Mouse (Mus musculus) neural tube, embryonic 15.5 days (tissue): ENCODE measurements around the gene Slc9a1. TPM values are rescaled to one million over a fixed set of nuclear protein-coding genes. Genes with fewer than 3 reads are reported as not detected.

Experiments used
- ATAC-seq: fragments of 200-750 bp; cut with Nextera tagmentation; 2 replicates; pipeline ENCODE4 v1.8.0; 2017; ENCODE audit warnings: mild to moderate bottlenecking, moderate TSS enrichment, moderate library complexity; ENCODE audit not compliant: low FRiP score
- H3K27ac ChIP-seq: fragments of 300-500 bp; sonication (generic); replicated peaks from 2 replicates; pipeline ENCODE4 v1.5.1; 2015; ENCODE audit warnings: mild to moderate bottlenecking, inconsistent platforms
- H3K27me3 ChIP-seq: fragments of 300-500 bp; sonication (generic); replicated peaks from 2 replicates; pipeline ENCODE4 v1.6.1; 2015; ENCODE audit warnings: inconsistent platforms
- H3K36me3 ChIP-seq: fragments of 300-500 bp; sonication (generic); 2 replicates; pipeline ENCODE4 v1.6.1; 2015; ENCODE audit warnings: inconsistent platforms
- H3K4me1 ChIP-seq: fragments of 300-500 bp; sonication (generic); 2 replicates; pipeline ENCODE4 v1.6.1; 2015; ENCODE audit warnings: inconsistent platforms
- H3K4me2 ChIP-seq: fragments of 300-500 bp; sonication (generic); 2 replicates; pipeline ENCODE4 v1.6.1; 2015; ENCODE audit warnings: inconsistent platforms, mild to moderate bottlenecking, moderate library complexity
- H3K4me3 ChIP-seq: fragments of 300-500 bp; sonication (generic); replicated peaks from 2 replicates; pipeline ENCODE4 v1.5.1; 2015; ENCODE audit warnings: mild to moderate bottlenecking, inconsistent platforms
- H3K9ac ChIP-seq: fragments of 300-500 bp; sonication (generic); replicated peaks from 2 replicates; pipeline ENCODE4 v1.6.1; 2015; ENCODE audit warnings: mild to moderate bottlenecking, inconsistent platforms
- H3K9me3 ChIP-seq: fragments of 300-500 bp; sonication (generic); replicated peaks from 2 replicates; pipeline ENCODE4 v1.6.1; 2016; ENCODE audit warnings: inconsistent platforms
- WGBS: fragments of 180-500 bp; shearing (Covaris S2); methylation state at CpG from one replicate; pipeline ENCODE4 v1.1.7; 2015; ENCODE audit warnings: mixed read lengths; 5-methylcytosine and 5-hydroxymethylcytosine counted together
- polyA plus RNA-seq: library from polyadenylated mRNA; unstranded; fragments of >200 nt; fragmentation: Nextera tagmentation; extraction: Ambion mirVana; gene quantifications from 2 replicates; pipeline ENCODE4 v1.2.1, GENCODE M21; 2015

The Slc9a1 gene
- polyA plus RNA-seq, 1 experiment from 2014 or later = 9.9 TPM

DNA sequence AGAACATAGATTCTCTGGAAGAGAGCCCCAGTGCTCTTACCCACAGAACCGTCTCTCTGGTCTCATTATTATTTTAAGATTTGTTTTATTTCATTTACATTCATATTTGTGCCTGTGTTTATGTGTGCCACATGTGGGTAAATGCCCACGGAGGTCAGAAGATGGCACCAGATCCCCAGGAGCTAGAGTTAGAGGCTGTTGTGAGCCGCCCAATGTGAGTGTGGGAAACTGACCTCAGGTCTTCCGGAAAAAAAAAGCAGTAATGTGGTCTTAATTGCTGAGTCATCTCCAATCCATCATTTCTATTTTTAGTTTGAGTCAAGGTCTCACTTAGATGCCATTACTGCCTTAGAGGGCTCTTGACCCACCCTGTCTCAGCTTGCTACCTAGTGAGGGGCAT is 21.9 kb upstream of the Slc9a1 start:
- 73% methylated on average over 4 of the region's 4 CpGs for WGBS
- Histone ChIP-seq H3K9me3 (no peaks in the 10 kb centered on the region), H3K4me1 (no peaks in the 10 kb centered on the region), H3K27ac (no peak overlapping the region), H3K36me3 (no peaks in the 10 kb centered on the region), H3K27me3 (no peaks in the 10 kb centered on the region), H3K4me3 (no peak overlapping the region), H3K4me2 (no peak overlapping the region), H3K9ac (no peak overlapping the region)
- no peak for ATAC-seq

DNA sequence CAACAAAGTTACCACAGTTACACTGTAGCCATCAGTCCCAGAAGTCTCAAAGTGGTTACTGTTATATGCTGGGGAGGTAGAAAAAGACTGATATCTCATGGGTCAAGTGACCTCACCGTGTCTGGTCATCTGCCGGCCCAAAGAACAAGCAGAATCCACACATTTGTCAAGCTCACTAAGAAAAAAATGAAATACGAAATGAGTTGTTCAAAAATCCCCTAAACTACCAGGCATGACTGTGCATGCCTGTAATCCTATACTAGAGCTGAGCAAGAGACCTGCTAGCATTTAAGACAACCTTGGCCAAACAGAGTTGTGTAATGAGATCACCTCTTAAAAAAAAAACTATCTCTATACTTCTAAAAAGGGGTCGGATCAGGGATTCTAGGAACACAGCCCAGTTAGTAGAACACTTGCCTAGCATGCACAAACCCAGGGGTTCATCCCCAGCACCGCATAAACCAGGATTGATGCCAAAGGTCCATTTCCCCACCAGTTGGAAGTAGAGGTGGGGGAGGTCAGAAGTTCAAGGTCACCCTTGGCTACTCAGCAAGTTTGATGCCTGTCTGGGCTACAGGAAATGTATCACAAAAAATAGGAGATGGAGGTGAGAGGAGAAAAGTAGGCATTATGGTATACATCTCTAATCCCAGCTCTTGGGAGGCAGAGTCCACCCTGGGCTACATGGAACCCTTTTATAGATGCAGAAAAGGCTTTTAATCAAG is 21.3 kb upstream of the Slc9a1 start:
- no peak overlapping the region for H3K9ac ChIP-seq
- no peaks in the 10 kb centered on the region for H3K4me1 ChIP-seq

DNA sequence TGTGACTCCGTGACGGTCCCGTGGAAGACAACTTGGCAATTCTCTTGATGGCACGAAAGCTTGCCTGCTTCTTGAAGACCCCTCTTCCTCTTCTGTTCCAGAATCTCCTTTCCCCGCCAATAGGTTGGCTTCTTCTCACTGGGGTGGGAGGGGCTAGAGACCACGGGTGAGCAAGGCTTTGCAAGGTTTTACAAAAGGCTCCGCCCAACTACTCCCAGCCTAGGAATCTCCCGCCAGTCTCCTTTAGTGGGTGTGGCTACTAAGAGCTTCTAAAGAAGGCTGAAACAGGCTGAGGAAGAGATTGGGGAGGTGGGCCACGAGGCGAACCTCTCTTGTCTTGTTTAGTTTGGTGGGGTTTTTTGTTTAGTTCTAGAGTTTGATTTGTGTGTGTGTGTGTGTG is 16.7 kb upstream of the Slc9a1 start:
- Histone ChIP-seq H3K4me2 (no peak overlapping the region), H3K27me3 (no peaks in the 10 kb centered on the region), H3K9ac (no peak overlapping the region), H3K36me3 (no peaks in the 10 kb centered on the region), H3K4me1 (no peaks in the 10 kb centered on the region), H3K4me3 (no peak overlapping the region), H3K27ac (no peak overlapping the region), H3K9me3 (no peaks in the 10 kb centered on the region)
- no peak for ATAC-seq
- WGBS = 75% methylated on average over 10 of the region's 10 CpGs

More for the DNA sequence above, 21.3 kb upstream of the Slc9a1 start:
- H3K36me3 ChIP-seq = no peaks in the 10 kb centered on the region
- H3K27me3 ChIP-seq = no peaks in the 10 kb centered on the region
- H3K4me2 ChIP-seq = no peak overlapping the region
- no peaks in the 10 kb centered on the region for H3K9me3 ChIP-seq
- H3K27ac ChIP-seq = no peak overlapping the region
- no peak overlapping the region for H3K4me3 ChIP-seq
- WGBS = 83% methylated on average over 5 of the region's 5 CpGs
- ATAC-seq = no peak

DNA sequence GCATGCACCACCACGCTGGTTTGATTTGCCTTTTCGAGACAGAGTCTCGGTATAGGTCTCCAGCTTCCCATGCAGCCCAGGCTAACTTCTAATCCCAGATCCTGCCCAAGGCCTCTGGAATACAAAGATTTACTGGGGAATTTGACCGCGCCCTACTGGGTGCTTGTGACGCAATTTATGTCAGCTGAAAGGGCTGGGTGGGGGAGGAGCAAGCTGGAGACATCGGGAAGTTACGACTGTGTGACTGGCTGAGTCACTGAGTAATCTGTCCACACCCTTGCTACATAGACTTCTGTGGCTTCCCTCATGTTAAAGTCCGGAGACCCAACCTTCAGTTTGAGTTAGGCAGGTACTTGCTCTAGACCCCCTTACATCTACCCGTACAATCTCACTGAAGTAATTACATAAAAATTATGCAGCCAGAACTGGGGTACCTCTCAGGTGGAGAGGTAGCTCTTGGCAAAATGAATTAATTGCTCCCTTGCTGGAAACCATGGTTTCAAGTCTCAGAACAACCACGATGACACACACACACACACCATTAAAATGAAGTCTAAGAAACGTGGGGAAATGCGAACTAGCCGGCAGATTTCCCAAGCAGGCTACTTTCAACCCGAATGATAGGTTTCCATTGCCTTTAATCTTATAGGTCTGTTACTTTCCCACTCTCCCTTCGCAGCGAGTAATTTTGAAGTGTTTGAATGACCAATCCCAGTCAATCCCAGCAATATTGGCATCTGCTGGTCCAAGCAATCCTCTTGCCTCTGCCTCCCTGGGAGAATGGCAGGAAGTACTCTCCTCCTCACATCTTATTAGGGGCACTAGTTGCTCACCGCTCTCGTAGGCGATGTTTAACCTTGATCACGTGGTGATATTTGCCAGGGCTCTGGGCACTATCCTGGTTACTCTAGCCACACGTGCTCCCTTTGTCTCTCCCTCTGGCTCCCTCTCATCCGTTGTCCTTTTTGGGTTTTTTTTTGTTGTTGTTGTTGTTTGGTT is 15.8 kb upstream of the Slc9a1 start, which contains the start of gene Wdtc1:
TSS of gene Wdtc1 (minus strand) at position 115 of the 999 bp plus-strand sequence.
- Histone ChIP-seq H3K27ac (no peak within 1 kb of the TSS), H3K9me3 (no peaks in the 10 kb centered on the region), H3K4me2 (no peak within 1 kb of the TSS), H3K4me3 (no peak within 1 kb of the TSS), H3K36me3 (no peaks in the 10 kb centered on the region), H3K27me3 (no peaks in the 10 kb centered on the region), H3K9ac (no peak within 1 kb of the TSS), H3K4me1 (no peaks in the 10 kb centered on the region)
- WGBS = 89% methylated on average over 23 of the region's 23 CpGs
- no peak for ATAC-seq

DNA sequence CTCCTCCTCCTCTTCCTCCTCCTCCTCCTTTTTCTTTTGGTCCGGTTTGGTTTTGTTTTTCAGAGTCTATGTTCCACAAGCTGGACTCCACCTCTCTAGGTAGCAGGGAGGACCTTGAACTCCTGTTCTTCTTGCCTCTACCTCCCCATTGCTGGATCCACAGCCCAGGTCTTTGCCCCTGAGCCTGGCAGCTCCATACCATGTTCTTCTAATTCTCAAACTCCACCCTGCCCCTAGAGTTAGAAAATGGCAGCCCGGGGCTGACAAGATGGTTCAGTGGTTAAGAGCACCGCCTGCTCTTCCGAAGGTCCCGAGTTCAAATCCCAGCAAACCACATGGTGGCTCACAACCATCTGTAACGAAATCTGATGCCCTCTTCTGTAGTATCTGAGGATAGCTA is 14.9 kb upstream of the Slc9a1 start:
- H3K27me3 ChIP-seq = no peaks in the 10 kb centered on the region
- H3K36me3 ChIP-seq = no peaks in the 10 kb centered on the region
- no peaks in the 10 kb centered on the region for H3K4me1 ChIP-seq
- WGBS = 92% methylated on average over 6 of the region's 6 CpGs
- H3K9ac ChIP-seq = no peak overlapping the region
- H3K4me2 ChIP-seq = no peak overlapping the region
- no peak overlapping the region for H3K27ac ChIP-seq
- no peaks in the 10 kb centered on the region for H3K9me3 ChIP-seq
- ATAC-seq = no peak
- H3K4me3 ChIP-seq = no peak overlapping the region

DNA sequence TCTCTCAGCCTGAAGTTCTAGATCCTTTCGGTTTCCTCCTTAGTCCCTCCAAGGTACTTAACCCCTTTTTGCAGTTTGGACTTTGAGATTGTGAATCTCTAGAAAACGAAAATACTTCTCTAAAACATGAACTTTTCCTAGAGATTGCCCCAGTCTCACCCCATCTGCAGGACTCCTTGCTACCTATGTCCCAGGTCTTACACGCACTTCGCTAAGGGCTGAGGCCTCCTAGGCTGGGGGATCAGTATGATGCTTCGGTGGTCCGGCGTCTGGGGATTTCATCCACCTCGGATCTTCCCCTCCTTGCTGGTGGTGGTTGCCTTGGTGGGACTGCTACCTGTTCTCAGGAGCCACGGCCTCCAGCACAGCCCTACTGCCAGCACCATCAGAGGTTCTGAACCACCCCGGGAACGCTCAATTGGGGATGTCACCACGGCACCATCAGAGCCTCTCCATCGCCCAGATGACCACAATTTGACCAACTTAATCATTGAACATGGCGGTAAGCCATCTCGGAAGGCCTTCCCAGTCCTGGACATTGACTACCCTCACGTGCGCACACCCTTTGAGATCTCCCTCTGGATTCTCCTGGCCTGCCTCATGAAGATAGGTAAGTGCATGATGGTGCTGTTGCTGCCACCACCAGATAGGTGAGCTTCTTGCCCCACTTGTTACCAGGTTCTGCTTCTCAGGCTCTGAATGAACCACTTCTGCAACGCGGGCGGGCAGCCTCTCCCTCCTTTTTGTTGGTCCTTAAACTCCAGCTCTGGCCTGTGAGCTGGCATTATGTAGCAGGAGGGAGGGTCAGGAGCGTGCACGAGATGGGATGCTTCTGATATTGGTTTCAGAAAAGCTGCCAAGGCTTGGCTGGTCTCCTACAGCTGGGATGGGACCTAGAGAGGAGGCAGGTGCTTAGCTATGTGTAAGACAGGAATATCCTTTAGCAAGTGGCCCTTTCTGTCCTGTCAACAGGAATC is 1.1 kb downstream of the Slc9a1 start:
- Histone ChIP-seq H3K4me3 (peak overlapping the region; percentile 82), H3K27ac (peak overlapping the region; percentile 90), H3K36me3 (no peaks in the 10 kb centered on the region), H3K9me3 (no peaks in the 10 kb centered on the region), H3K4me1 (peaks cover 45% of the 10 kb centered on the region), H3K4me2 (peak overlapping the region; percentile 66), H3K27me3 (no peaks in the 10 kb centered on the region), H3K9ac (peak overlapping the region; percentile 92)
- no peak for ATAC-seq
- WGBS = 68% methylated on average over 22 of the region's 22 CpGs

DNA sequence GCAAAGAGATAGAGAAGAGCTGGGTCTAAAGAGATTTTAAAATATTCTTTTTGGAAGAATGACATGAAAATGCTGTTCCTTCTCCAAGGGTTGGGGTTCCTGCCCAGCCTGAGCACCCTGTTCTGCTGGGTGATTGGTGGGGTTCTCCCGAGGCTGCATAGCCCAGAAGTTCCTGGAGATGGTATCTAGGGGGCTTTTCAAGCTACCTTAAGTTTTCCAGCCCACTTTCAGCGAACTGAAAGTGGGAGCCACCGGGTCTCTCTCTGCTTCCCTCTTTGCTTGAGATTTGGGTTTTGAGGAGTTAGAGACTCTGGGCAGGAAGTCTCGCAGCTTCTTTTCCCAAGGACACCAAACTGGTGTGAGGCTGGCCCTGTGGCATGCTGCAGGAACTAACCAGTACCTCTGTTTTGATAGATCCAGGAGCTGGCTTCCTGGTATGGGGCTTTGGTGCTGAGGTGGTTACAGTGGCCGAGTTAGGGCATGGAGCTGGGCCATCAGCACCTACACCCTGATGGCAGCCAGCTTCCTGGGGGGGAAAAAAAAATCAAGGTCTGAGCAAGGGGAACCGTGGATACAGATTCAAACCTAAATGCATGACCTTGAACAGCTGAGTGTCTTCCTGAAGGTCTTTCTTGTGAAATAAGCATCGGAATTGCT is 2.2 kb downstream of the Slc9a1 start:
- 83% methylated on average over 7 of the region's 7 CpGs for WGBS

DNA sequence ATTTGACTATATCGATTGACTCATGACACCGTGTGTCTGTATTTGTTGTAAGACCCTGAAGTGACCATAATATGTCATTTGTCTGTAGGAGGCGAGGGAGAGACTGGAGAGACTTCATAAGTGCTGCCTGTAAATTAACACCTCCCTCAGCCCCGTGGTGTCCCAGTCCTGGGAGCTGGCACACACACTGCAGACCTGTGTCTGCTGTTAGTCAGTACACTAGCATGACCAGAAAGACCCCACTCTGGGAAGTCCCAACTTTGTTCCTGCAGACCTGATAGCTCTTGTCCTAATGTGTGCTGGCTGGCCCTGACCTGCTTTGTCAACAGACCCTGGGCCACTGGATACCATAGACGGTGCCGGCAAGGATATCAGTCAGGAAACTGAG is 2.8 kb downstream of the Slc9a1 start:
- WGBS = 68% methylated on average over 6 of the region's 6 CpGs
- ATAC-seq = no peak
- no peak overlapping the region for H3K27ac ChIP-seq
- peak overlapping the region; percentile 40; the same call in 1 of the 2 replicates for H3K9ac ChIP-seq
- peak overlapping the region; percentile 66 for H3K4me2 ChIP-seq
- H3K27me3 ChIP-seq = no peaks in the 10 kb centered on the region
- peaks cover 52% of the 10 kb centered on the region for H3K4me1 ChIP-seq
- no peaks in the 10 kb centered on the region for H3K9me3 ChIP-seq
- peak overlapping the region; percentile 82; the same call in 1 of the 2 replicates for H3K4me3 ChIP-seq
- H3K36me3 ChIP-seq = no peaks in the 10 kb centered on the region

More for the DNA sequence above, 2.2 kb downstream of the Slc9a1 start:
- peak overlapping the region; percentile 82 for H3K4me3 ChIP-seq
- no peaks in the 10 kb centered on the region for H3K27me3 ChIP-seq
- peaks cover 52% of the 10 kb centered on the region for H3K4me1 ChIP-seq
- no peak for ATAC-seq
- no peak overlapping the region for H3K27ac ChIP-seq
- peak overlapping the region; percentile 40; the same call in 1 of the 2 replicates for H3K9ac ChIP-seq
- no peaks in the 10 kb centered on the region for H3K9me3 ChIP-seq
- no peaks in the 10 kb centered on the region for H3K36me3 ChIP-seq
- peak overlapping the region; percentile 66 for H3K4me2 ChIP-seq

DNA sequence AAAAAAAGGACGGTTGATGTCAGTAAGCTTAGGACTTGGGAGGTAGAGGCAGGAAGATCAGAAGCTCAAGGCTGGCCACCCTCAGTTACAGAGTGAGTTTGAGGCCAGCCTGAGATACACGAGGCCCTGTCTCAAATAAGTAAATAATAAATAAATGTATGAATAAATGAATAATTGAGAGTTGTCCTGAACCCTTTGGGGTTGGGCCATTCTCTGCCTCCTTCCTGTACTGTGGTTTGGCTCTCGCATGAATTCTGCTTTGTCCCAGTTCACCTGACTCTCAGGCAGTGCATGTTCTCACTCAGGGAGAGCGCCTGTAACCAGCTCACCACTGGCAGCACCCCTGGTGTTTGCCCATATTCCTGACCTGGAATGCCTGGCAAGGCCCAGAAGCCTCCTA is 4.5 kb downstream of the Slc9a1 start:
- H3K9ac ChIP-seq = no peak overlapping the region
- H3K27ac ChIP-seq = no peak overlapping the region
- no peaks in the 10 kb centered on the region for H3K9me3 ChIP-seq
- no peaks in the 10 kb centered on the region for H3K36me3 ChIP-seq
- peaks cover 69% of the 10 kb centered on the region for H3K4me1 ChIP-seq
- no peak overlapping the region for H3K4me3 ChIP-seq
- WGBS = 86% methylated on average over 4 of the region's 4 CpGs
- no peaks in the 10 kb centered on the region for H3K27me3 ChIP-seq
- ATAC-seq = no peak
- 0 out of 2 replicates have a peak overlapping the region, but pooled peaks have one; percentile 66 for H3K4me2 ChIP-seq

DNA sequence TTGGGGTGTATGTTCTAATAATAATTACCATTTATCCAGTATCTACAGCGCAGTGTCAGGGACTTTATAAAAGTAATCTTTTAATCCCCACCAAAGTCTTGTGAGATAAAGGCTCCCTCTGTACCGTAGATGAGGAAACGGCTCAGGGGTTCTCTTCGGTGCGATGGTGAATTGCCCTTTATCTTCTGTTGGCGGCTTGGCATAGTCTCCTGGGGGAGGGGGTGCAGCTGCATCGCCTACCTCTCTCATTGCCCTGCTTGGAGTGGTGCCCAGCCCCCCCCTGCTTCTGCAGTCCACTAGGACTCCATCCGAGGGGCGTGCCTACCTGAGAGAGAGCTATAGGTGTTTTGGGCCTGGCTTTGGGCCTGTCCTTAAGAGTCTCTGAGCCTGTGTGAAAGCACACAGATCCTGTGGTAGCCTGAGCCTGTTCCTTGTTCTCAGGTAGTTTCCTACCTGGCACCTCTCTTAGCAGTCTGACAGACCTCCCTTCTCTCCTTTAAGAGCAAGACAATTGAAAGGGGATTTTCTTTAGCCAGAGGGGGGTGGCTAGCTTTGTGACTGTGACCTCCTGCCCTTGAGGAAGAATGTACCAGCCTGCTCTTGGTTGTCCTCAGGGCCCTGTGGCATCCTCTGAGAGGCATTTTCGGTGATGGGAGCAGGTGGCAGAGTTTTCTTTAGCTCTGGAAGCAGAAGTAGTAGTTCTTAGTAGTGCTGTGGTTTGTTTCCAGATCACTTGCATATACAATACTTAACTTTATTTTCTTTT is 6.5 kb downstream of the Slc9a1 start:
- H3K4me2 ChIP-seq = no peak overlapping the region
- H3K4me1 ChIP-seq = peaks cover 75% of the 10 kb centered on the region
- H3K4me3 ChIP-seq = no peak overlapping the region
- no peaks in the 10 kb centered on the region for H3K27me3 ChIP-seq
- ATAC-seq = no peak
- H3K9me3 ChIP-seq = no peaks in the 10 kb centered on the region
- H3K27ac ChIP-seq = no peak overlapping the region
- 40% methylated on average over 10 of the region's 10 CpGs for WGBS
- H3K9ac ChIP-seq = no peak overlapping the region
- H3K36me3 ChIP-seq = no peaks in the 10 kb centered on the region
